Mouse (Mus musculus): Measurements from ENCODE around the gene Arhgef19.
A peak's percentile ranks its signal among the peaks of the same experiment; 100 is the strongest.

Gene Arhgef19

GRCm38 (mm10) chr4:141283879-141284411 is 44.6 kb downstream of the Arhgef19 start:
- DNase-seq (ENCODE audit: low read depth, low spot score): no peak

GRCm38 (mm10) chr4:141284486-141284885 is 45.2 kb downstream of the Arhgef19 start:
- no peak for DNase-seq (ENCODE audit: low read depth, low spot score)

GRCm38 (mm10) chr4:141285128-141285527 is 45.8 kb downstream of the Arhgef19 start:
- no peak for DNase-seq (ENCODE audit: low read depth, low spot score)

GRCm38 (mm10) chr4:141286860-141287517 is 47.7 kb downstream of the Arhgef19 start:
- no peak for DNase-seq (ENCODE audit: low read depth, low spot score)

GRCm38 (mm10) chr4:141287518-141288004 is 48.3 kb downstream of the Arhgef19 start:
- DNase-seq (ENCODE audit: low read depth, low spot score): no peak

- DNase-seq (ENCODE audit: low read depth, low spot score): no peak
Measured at GRCm38 (mm10) chr4:141288152-141288551, 48.9 kb downstream of the Arhgef19 start.

- DNase-seq (ENCODE audit: low read depth, low spot score): peak; percentile 74
Measured at GRCm38 (mm10) chr4:141291571-141292375, 52.5 kb downstream of the Arhgef19 start.

GRCm38 (mm10) chr4:141295774-141296186 is 56.5 kb downstream of the Arhgef19 start:
- DNase-seq (ENCODE audit: low read depth, low spot score): no peak

- no peak for DNase-seq (ENCODE audit: low read depth, low spot score)
Measured at GRCm38 (mm10) chr4:141297934-141298333, 58.6 kb downstream of the Arhgef19 start.

GRCm38 (mm10) chr4:141299356-141299755 is 60.1 kb downstream of the Arhgef19 start:
- no peak for DNase-seq (ENCODE audit: low read depth, low spot score)

GRCm38 (mm10) chr4:141300196-141300595 is 60.9 kb downstream of the Arhgef19 start:
- no peak for DNase-seq (ENCODE audit: low read depth, low spot score)

GRCm38 (mm10) chr4:141301116-141301553 is 61.8 kb downstream of the Arhgef19 start, which contains the start of gene Epha2:
TSS of gene Epha2 (plus strand) at chr4:141301240.
- peak; percentile 85 for DNase-seq (ENCODE audit: low read depth, low spot score)

GRCm38 (mm10) chr4:141301591-141302427 is 62.5 kb downstream of the Arhgef19 start:
- no peak for DNase-seq (ENCODE audit: low read depth, low spot score)

GRCm38 (mm10) chr4:141302428-141303401 is 63.4 kb downstream of the Arhgef19 start:
- no peak for DNase-seq (ENCODE audit: low read depth, low spot score)

GRCm38 (mm10) chr4:141303402-141304222 is 64.3 kb downstream of the Arhgef19 start:
- DNase-seq (ENCODE audit: low read depth, low spot score): no peak

GRCm38 (mm10) chr4:141304223-141304611 is 64.9 kb downstream of the Arhgef19 start:
- no peak for DNase-seq (ENCODE audit: low read depth, low spot score)

- DNase-seq (ENCODE audit: low read depth, low spot score): no peak
Measured at GRCm38 (mm10) chr4:141306057-141306456, 66.8 kb downstream of the Arhgef19 start.
